Mouse (Mus musculus) megakaryocyte, embryonic 14.5 days (primary cell): ENCODE results near the gene Gnat2. TPM values are rescaled to one million over a fixed set of nuclear protein-coding genes. Genes with fewer than 3 reads are reported as not detected.

Source experiments
- H3K27me3 ChIP-seq: replicated peaks from 2 replicates; pipeline ENCODE3; 2012; ENCODE audit warnings: inconsistent platforms
- H3K36me3 ChIP-seq: replicated peaks from 2 replicates; pipeline ENCODE3; 2012; ENCODE audit warnings: low read length, inconsistent platforms, mixed read lengths
- H3K4me1 ChIP-seq: 2 replicates; pipeline ENCODE4 v1.6.1; 2012; ENCODE audit warnings: inconsistent platforms
- H3K4me3 ChIP-seq: replicated peaks from 2 replicates; pipeline ENCODE3; 2012; ENCODE audit warnings: moderate library complexity, mild to moderate bottlenecking, inconsistent platforms
- H3K9me3 ChIP-seq: 2 replicates; pipeline ENCODE4 v1.6.1; 2012; ENCODE audit warnings: inconsistent platforms
- FLI1 ChIP-seq: IDR thresholded peaks from 2 replicates; pipeline ENCODE4 v1.6.1; 2012; ENCODE audit warnings: low read length, inconsistent platforms, mixed read lengths
- GATA1 ChIP-seq: IDR thresholded peaks from 3 replicates; pipeline ENCODE4 v1.6.1; 2012; ENCODE audit warnings: mixed read lengths, low read length, inconsistent platforms, borderline replicate concordance
- polyA plus RNA-seq: library from polyadenylated mRNA; stranded (reverse); fragments of >175 nt; gene quantifications from 2 replicates; pipeline ENCODE4 v1.2.3, GENCODE M21; 2012; ENCODE audit warnings: low replicate concordance; ENCODE audit not compliant: insufficient read depth

Gnat2 gene
- polyA plus RNA-seq, 1 experiment, result not detected

- H3K27me3 ChIP-seq, result no peaks in the 10 kb centered on the region
- peaks cover 85% of the 10 kb centered on the region for H3K4me1 ChIP-seq
- peak overlapping the region; percentile 98 for H3K4me3 ChIP-seq
- H3K36me3 ChIP-seq, result peaks cover 43% of the 10 kb centered on the region
- H3K9me3 ChIP-seq, result no peaks in the 10 kb centered on the region
- TF ChIP-seq FLI1 (no peak), GATA1 (no peak)
Measured at GRCm38 (mm10) chr3:108083904-108084407, 8.6 kb upstream of the Gnat2 start.

- Histone ChIP-seq H3K4me1 (peaks cover 89% of the 10 kb centered on the region), H3K36me3 (peaks cover 34% of the 10 kb centered on the region), H3K27me3 (no peaks in the 10 kb centered on the region), H3K9me3 (no peaks in the 10 kb centered on the region), H3K4me3 (peak overlapping the region; percentile 98)
- TF ChIP-seq GATA1 (no peak), FLI1 (no peak)
Measured at GRCm38 (mm10) chr3:108084767-108085270, 7.8 kb upstream of the Gnat2 start.

- Histone ChIP-seq H3K9me3 (no peaks in the 10 kb centered on the region), H3K4me3 (peak overlapping the region; percentile 98), H3K36me3 (peaks cover 30% of the 10 kb centered on the region), H3K4me1 (peaks cover 89% of the 10 kb centered on the region), H3K27me3 (no peaks in the 10 kb centered on the region)
- TF ChIP-seq GATA1 (no peak), FLI1 (no peak; the same call in 1 of the 2 replicates)
Measured at GRCm38 (mm10) chr3:108085281-108085720, 7.3 kb upstream of the Gnat2 start.

- Histone ChIP-seq H3K4me3 (peak overlapping the region; percentile 98), H3K4me1 (peaks cover 86% of the 10 kb centered on the region), H3K27me3 (no peaks in the 10 kb centered on the region), H3K36me3 (peaks cover 24% of the 10 kb centered on the region), H3K9me3 (no peaks in the 10 kb centered on the region)
- TF ChIP-seq FLI1, result no peak
- no peak for TF ChIP-seq GATA1
Measured at GRCm38 (mm10) chr3:108085721-108086469, 6.7 kb upstream of the Gnat2 start.

GRCm38 (mm10) chr3:108086470-108086979 lies 6.1 kb upstream of the Gnat2 start, which contains the start of gene Ampd2:
Gene Ampd2 (minus strand): TSS chr3:108086651.
- no peaks in the 10 kb centered on the region for H3K9me3 ChIP-seq
- H3K36me3 ChIP-seq, result peaks cover 17% of the 10 kb centered on the region
- peaks cover 80% of the 10 kb centered on the region for H3K4me1 ChIP-seq
- no peaks in the 10 kb centered on the region for H3K27me3 ChIP-seq
- peak within 1 kb of the TSS; percentile 98 for H3K4me3 ChIP-seq
- no peak for TF ChIP-seq GATA1
- TF ChIP-seq FLI1, result no peak

- H3K9me3 ChIP-seq, result no peaks in the 10 kb centered on the region
- H3K36me3 ChIP-seq, result peaks cover 9% of the 10 kb centered on the region
- peak overlapping the region; percentile 98 for H3K4me3 ChIP-seq
- TF ChIP-seq GATA1 (no peak), FLI1 (no peak)
- peaks cover 3% of the 10 kb centered on the region for H3K27me3 ChIP-seq
- peaks cover 77% of the 10 kb centered on the region for H3K4me1 ChIP-seq
Measured at GRCm38 (mm10) chr3:108087329-108087728, 5.3 kb upstream of the Gnat2 start.

GRCm38 (mm10) chr3:108088842-108089380 lies 3.7 kb upstream of the Gnat2 start:
- H3K36me3 ChIP-seq, result no peaks in the 10 kb centered on the region
- H3K27me3 ChIP-seq, result peaks cover 3% of the 10 kb centered on the region
- H3K4me1 ChIP-seq, result peaks cover 73% of the 10 kb centered on the region
- TF ChIP-seq GATA1, result no peak
- no peak for TF ChIP-seq FLI1
- H3K4me3 ChIP-seq, result no peak overlapping the region
- no peaks in the 10 kb centered on the region for H3K9me3 ChIP-seq

- Histone ChIP-seq H3K9me3 (no peaks in the 10 kb centered on the region), H3K36me3 (no peaks in the 10 kb centered on the region), H3K27me3 (peaks cover 3% of the 10 kb centered on the region), H3K4me3 (no peak overlapping the region), H3K4me1 (peaks cover 72% of the 10 kb centered on the region)
- TF ChIP-seq GATA1, result no peak
- no peak for TF ChIP-seq FLI1
Measured at GRCm38 (mm10) chr3:108089916-108090315, 2.7 kb upstream of the Gnat2 start.

GRCm38 (mm10) chr3:108090561-108090960 lies 2.0 kb upstream of the Gnat2 start:
- Histone ChIP-seq H3K4me1 (peaks cover 73% of the 10 kb centered on the region), H3K36me3 (no peaks in the 10 kb centered on the region), H3K27me3 (peaks cover 3% of the 10 kb centered on the region), H3K9me3 (no peaks in the 10 kb centered on the region), H3K4me3 (no peak overlapping the region)
- TF ChIP-seq GATA1 (no peak), FLI1 (no peak)

- H3K9me3 ChIP-seq, result no peaks in the 10 kb centered on the region
- no peak overlapping the region for H3K4me3 ChIP-seq
- H3K27me3 ChIP-seq, result peaks cover 3% of the 10 kb centered on the region
- H3K36me3 ChIP-seq, result no peaks in the 10 kb centered on the region
- peaks cover 76% of the 10 kb centered on the region for H3K4me1 ChIP-seq
- no peak for TF ChIP-seq FLI1
- no peak for TF ChIP-seq GATA1
Measured at GRCm38 (mm10) chr3:108092030-108092429, 559 bp upstream of the Gnat2 start.
